Mouse (Mus musculus) lung, embryonic 16.5 days (tissue): ENCODE data around the gene Tfap2b. TPM values are rescaled to one million over a fixed set of nuclear protein-coding genes. Genes with fewer than 3 reads are reported as not detected.
A peak's percentile ranks its signal among the peaks of the same experiment; 100 is the strongest.

Experiments used
- ATAC-seq: fragments of 200-750 bp; cut with Nextera tagmentation; 2 replicates; pipeline ENCODE4 v1.8.0; 2017; ENCODE audit warnings: low read depth, mild to moderate bottlenecking, moderate library complexity
- H3K27ac ChIP-seq: fragments of 300-500 bp; sonication (generic); 2 replicates; pipeline ENCODE4 v1.5.1; 2014; ENCODE audit warnings: mild to moderate bottlenecking, control low read depth, low read length
- H3K27me3 ChIP-seq: fragments of 300-500 bp; sonication (generic); 2 replicates; pipeline ENCODE4 v1.6.1; 2014; ENCODE audit warnings: low read depth, low read length, mixed read lengths; ENCODE audit not compliant: control insufficient read depth, insufficient read depth
- H3K36me3 ChIP-seq: fragments of 300-500 bp; sonication (generic); 2 replicates; pipeline ENCODE4 v1.6.1; 2014; ENCODE audit warnings: low read length; ENCODE audit not compliant: control insufficient read depth, insufficient read depth
- H3K4me1 ChIP-seq: fragments of 300-500 bp; sonication (generic); replicated peaks from 2 replicates; pipeline ENCODE4 v1.6.1; 2014; ENCODE audit warnings: low read length, mixed read lengths; ENCODE audit not compliant: control insufficient read depth, insufficient read depth
- H3K4me2 ChIP-seq: fragments of 300-500 bp; sonication (generic); 2 replicates; pipeline ENCODE4 v1.6.1; 2014; ENCODE audit warnings: low read depth, low read length, control low read depth
- H3K4me3 ChIP-seq: fragments of 300-500 bp; sonication (generic); 2 replicates; pipeline ENCODE4 v1.5.1; 2014; ENCODE audit warnings: mild to moderate bottlenecking, low read length, control low read depth
- H3K9ac ChIP-seq: fragments of 300-500 bp; sonication (generic); 2 replicates; pipeline ENCODE4 v1.6.1; 2014; ENCODE audit warnings: low read length, control low read depth
- H3K9me3 ChIP-seq: fragments of 300-500 bp; sonication (generic); 2 replicates; pipeline ENCODE4 v1.6.1; 2016; ENCODE audit warnings: low read length; ENCODE audit not compliant: control insufficient read depth
- WGBS: fragments of 180-500 bp; shearing (Covaris S2); extraction: QIAGEN DNeasy Blood & Tissue Kit; methylation state at CpG from one replicate; pipeline ENCODE4 v1.1.7; 2014; 5-methylcytosine and 5-hydroxymethylcytosine counted together
- polyA plus RNA-seq: library from polyadenylated mRNA; unstranded; fragments of >200 nt; fragmentation: Nextera tagmentation; extraction: Ambion mirVana; gene quantifications from 2 replicates; pipeline ENCODE4 v1.2.1, GENCODE M21; 2015

Gene Tfap2b
- 0.13 and 0.19 TPM in 2 replicates for polyA plus RNA-seq

DNA sequence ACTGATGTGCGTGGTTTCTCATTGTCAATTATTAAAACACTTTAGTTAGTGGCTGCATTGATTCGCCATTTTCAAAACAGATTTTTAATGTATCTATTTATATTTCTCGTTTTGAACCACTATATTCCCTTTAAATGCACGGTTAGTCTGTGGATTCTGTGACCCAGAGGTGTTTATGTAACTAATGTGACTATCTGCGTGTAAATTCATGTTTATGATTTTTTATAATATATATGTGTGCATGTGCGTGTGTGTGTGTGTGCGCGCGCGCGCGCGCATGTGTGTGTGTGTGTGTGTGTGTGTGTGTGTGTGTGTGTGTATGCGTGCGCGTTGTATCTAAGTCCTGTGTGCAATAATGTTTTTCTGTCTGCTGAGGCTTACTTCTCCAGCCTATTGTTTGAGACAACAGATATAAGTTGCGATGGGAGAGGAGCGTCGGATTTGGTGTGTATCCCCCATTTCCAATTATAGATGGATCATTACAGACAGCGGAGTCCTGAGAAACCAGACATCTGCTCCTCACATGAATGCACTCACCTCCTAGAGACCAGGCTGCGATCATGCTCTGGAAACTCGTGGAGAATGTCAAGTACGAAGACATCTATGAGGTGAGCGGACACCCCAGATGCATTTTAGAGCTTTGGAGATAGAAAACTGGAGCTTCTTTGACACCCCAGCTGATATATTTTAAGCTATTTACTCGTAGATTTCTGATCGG, at the start of gene Tfap2b:
Tfap2b (plus strand) TSS at position 274 of the 718 bp plus-strand sequence.
- Histone ChIP-seq H3K9me3 (no peaks in the 10 kb centered on the region), H3K4me2 (peak within 1 kb of the TSS; percentile 41), H3K4me3 (peak within 1 kb of the TSS; percentile 27), H3K27ac (no peak within 1 kb of the TSS), H3K27me3 (peaks cover 55% of the 10 kb centered on the region), H3K36me3 (no peaks in the 10 kb centered on the region), H3K4me1 (peaks cover 3% of the 10 kb centered on the region; the same call in 1 of the 2 replicates), H3K9ac (no peak within 1 kb of the TSS)
- WGBS: 2% methylated on average over 26 of the region's 26 CpGs
- no peak for ATAC-seq

DNA sequence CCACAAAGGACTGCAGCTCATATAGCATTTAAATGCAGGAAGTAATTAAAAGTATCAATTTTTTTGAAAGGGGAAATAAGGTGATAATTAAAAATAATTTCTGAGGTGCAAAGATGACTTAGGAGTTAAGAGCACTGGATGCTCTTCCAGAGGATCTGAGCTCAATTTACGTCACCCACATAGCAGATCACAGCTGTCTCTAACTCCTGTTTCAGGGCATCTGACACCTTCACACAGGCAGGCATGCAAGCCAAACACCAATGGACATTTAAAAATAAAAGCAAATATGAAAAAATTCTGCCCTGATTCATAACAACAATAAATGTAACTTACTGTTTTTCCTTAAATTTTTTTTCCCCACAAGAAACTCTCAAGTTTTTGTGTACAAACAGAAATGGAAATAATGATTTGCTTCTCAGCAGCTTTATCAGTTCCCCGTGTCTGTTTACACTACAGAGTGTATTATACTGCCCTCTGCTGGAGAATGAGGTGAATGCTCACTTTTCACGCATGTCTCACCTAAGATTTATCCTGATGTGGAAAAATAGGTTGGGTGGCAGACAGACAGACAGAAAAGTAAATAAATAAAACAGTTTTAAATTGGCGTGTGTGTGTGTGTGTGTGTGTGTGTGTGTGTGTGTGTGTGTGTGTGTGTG, 29.8 kb upstream of the Tfap2b start:
- H3K4me1 ChIP-seq: no peaks in the 10 kb centered on the region
- no peaks in the 10 kb centered on the region for H3K36me3 ChIP-seq
- H3K9ac ChIP-seq: no peak overlapping the region
- under 1% methylated on average over 4 of the region's 4 CpGs for WGBS
- ATAC-seq: no peak
- no peaks in the 10 kb centered on the region for H3K9me3 ChIP-seq
- no peaks in the 10 kb centered on the region for H3K27me3 ChIP-seq
- H3K4me3 ChIP-seq: no peak overlapping the region
- H3K4me2 ChIP-seq: no peak overlapping the region
- no peak overlapping the region for H3K27ac ChIP-seq

- H3K27me3 ChIP-seq: peaks cover 27% of the 10 kb centered on the region
- peaks cover 3% of the 10 kb centered on the region; the same call in 1 of the 2 replicates for H3K4me1 ChIP-seq
- no peak overlapping the region for H3K9ac ChIP-seq
- no peaks in the 10 kb centered on the region for H3K36me3 ChIP-seq
- H3K27ac ChIP-seq: no peak overlapping the region
- H3K4me2 ChIP-seq: peak overlapping the region; percentile 54
- 2% methylated on average over 12 of the region's 12 CpGs for WGBS
- H3K4me3 ChIP-seq: peak overlapping the region; percentile 30
- 0 out of 2 replicates have a peak, but pooled peaks have one; percentile 28 for ATAC-seq
- no peaks in the 10 kb centered on the region for H3K9me3 ChIP-seq
Observed at GRCm38 (mm10) chr1:19205649-19206048, 3.1 kb upstream of the Tfap2b start.

GRCm38 (mm10) chr1:19206194-19206593, 2.5 kb upstream of the Tfap2b start:
- Histone ChIP-seq H3K9me3 (no peaks in the 10 kb centered on the region), H3K27me3 (peaks cover 32% of the 10 kb centered on the region), H3K9ac (no peak overlapping the region), H3K4me1 (peaks cover 3% of the 10 kb centered on the region; the same call in 1 of the 2 replicates), H3K36me3 (no peaks in the 10 kb centered on the region), H3K27ac (no peak overlapping the region), H3K4me2 (no peak overlapping the region), H3K4me3 (no peak overlapping the region)
- under 1% methylated on average over 7 of the region's 7 CpGs for WGBS
- ATAC-seq: no peak

GRCm38 (mm10) chr1:19207611-19208010, 1.1 kb upstream of the Tfap2b start:
- H3K4me3 ChIP-seq: no peak overlapping the region
- H3K4me1 ChIP-seq: peaks cover 3% of the 10 kb centered on the region; the same call in 1 of the 2 replicates
- no peak overlapping the region for H3K4me2 ChIP-seq
- 4% methylated on average over 4 of the region's 4 CpGs for WGBS
- no peaks in the 10 kb centered on the region for H3K36me3 ChIP-seq
- no peaks in the 10 kb centered on the region for H3K9me3 ChIP-seq
- ATAC-seq: no peak
- H3K27ac ChIP-seq: no peak overlapping the region
- no peak overlapping the region for H3K9ac ChIP-seq
- H3K27me3 ChIP-seq: peaks cover 46% of the 10 kb centered on the region

- no peak overlapping the region; the same call in 1 of the 2 replicates for H3K4me2 ChIP-seq
- no peaks in the 10 kb centered on the region for H3K36me3 ChIP-seq
- no peak overlapping the region; the same call in 1 of the 2 replicates for H3K4me3 ChIP-seq
- H3K4me1 ChIP-seq: peaks cover 3% of the 10 kb centered on the region; the same call in 1 of the 2 replicates
- H3K9me3 ChIP-seq: no peaks in the 10 kb centered on the region
- H3K9ac ChIP-seq: no peak overlapping the region
- no peak overlapping the region for H3K27ac ChIP-seq
- 1% methylated on average over 10 of the region's 10 CpGs for WGBS
- no peak for ATAC-seq
- H3K27me3 ChIP-seq: peaks cover 60% of the 10 kb centered on the region
Observed at GRCm38 (mm10) chr1:19209359-19209745, 638 bp downstream of the Tfap2b start.

- Histone ChIP-seq H3K4me1 (peaks cover 3% of the 10 kb centered on the region; the same call in 1 of the 2 replicates), H3K4me3 (peak overlapping the region; percentile 27), H3K9me3 (no peaks in the 10 kb centered on the region), H3K27ac (no peak overlapping the region), H3K27me3 (peaks cover 64% of the 10 kb centered on the region), H3K4me2 (peak overlapping the region; percentile 41), H3K9ac (no peak overlapping the region), H3K36me3 (no peaks in the 10 kb centered on the region)
- under 1% methylated on average over 31 of the region's 31 CpGs for WGBS
- no peak for ATAC-seq
Observed at GRCm38 (mm10) chr1:19209776-19210175, 1.1 kb downstream of the Tfap2b start.

DNA sequence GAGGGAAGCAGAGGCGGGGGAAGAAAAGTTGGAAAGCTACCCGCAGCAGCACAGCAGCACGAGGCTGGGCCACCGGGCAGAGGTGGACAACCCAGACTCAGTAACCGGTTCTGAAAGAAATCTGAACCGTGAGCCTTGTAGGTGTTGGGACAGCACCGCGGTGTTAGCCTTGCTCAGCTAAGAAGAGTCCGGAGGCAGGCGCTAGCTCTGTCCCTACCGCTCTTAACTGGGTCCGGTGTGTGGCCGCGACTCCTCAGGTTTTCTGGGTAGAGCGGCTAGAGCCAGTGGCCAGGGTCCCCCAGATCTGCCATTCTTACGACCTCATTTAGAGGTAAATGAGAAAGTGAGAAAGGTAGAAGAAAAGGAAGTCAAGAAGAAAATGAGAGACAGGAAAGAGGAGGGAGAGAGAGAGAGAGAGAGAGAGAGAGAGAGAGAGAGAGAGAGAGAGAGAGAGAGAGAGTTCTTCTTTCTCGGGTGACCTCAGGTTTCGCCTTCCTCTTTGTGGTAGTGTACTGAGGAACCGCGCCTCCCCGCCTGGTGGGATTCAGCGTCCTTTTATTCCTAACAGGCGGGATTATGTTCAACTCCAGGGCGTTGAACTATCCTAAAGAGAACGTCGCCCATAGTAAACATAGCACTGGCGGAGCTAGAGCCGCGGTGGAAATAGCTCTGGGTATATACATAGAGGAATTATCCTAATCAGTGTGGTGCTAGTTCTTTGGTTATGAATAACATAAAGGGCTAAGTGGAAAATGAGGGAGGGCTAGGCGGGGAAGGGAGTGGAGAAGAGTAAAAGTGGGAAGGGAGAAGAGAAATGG, 1.7 kb downstream of the Tfap2b start:
- Histone ChIP-seq H3K27me3 (peaks cover 71% of the 10 kb centered on the region), H3K9ac (no peak overlapping the region), H3K36me3 (no peaks in the 10 kb centered on the region), H3K9me3 (no peaks in the 10 kb centered on the region), H3K4me1 (peaks cover 3% of the 10 kb centered on the region; the same call in 1 of the 2 replicates), H3K27ac (no peak overlapping the region), H3K4me3 (peak overlapping the region; percentile 27), H3K4me2 (peak overlapping the region; percentile 41)
- 0 out of 2 replicates have a peak, but pooled peaks have one; percentile 31 for ATAC-seq
- under 1% methylated on average over 30 of the region's 30 CpGs for WGBS
